Mouse (Mus musculus) left cerebral cortex, postnatal 10 days (tissue): ENCODE measurements around the gene Rita1. TPM values are rescaled to one million over a fixed set of nuclear protein-coding genes. Genes with fewer than 3 reads are reported as not detected.
A peak's percentile ranks its signal among the peaks of the same experiment; 100 is the strongest.

Source experiments
- DNase-seq, 2 experiments: peaks; one replicate each; pipeline ENCODE4 v3.0.0; 2021 to 2022; ENCODE audit warnings: low spot score in 2 of 2, mixed read lengths in 1 of 2; ENCODE audit errors: extremely low spot score in 1 of 2
- intact Hi-C: fragments of 180-260 bp; cut with DNase I; formaldehyde crosslinking; loops from one replicate; pipeline ENCODE4 v1.15.1; 2025
- total RNA-seq, 2 experiments: library from RNA; stranded (reverse); gene quantifications; 2 replicates each; pipeline ENCODE4 v1.2.3; 2021

Gene Rita1
- total RNA-seq, 2 experiments from 2014 or later: 29.5 to 31.2 TPM

DNA sequence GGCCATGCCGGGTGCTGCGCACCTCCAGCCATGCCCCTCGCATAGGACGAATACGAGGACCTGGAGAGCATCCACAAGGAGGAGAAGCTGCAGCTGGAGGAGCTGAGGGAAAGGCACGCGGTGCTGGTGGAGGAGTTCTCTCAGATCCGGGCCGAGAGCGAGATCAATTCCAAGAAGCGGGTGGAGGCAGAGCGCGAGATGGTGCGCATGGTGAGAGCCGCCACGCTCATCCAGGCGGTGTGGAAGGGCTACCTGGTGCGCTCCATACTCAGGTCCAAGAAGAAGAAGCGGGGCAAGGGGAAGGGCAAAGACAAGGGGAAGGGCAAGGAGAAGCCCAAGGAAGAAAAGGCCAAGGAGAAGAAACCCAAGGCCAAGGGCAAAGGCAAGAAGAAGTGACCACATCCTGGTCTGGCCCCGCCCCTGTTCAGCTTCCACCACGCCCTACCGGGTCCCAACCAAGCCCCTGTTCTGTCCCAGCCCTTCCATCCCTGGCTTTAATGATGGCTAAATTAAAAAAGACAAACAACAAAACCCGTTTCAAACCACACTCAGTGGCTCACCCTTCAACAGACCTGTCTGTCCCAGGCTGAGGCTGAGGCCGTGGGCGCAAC is 5.7 kb downstream of the Rita1 start:
- no peak for DNase-seq
- intact Hi-C loops: no loop called here

GRCm38 (mm10) chr5:120605688-120606087 is 6.7 kb downstream of the Rita1 start:
- intact Hi-C loops: loop anchor here (2.0 kb wide), 1 partner anchor 101 kb away; no protein-coding TSS in a partner anchor
- peak; percentile 90 to 91 for DNase-seq

GRCm38 (mm10) chr5:120605241-120605661 is 7.1 kb downstream of the Rita1 start:
- intact Hi-C loops: loop anchor here (2.0 kb wide), 1 partner anchor 100 kb away; no protein-coding TSS in a partner anchor
- DNase-seq: no peak

GRCm38 (mm10) chr5:120604839-120605238 is 7.5 kb downstream of the Rita1 start:
- peak in 1 of 2 experiments; percentile 88 for DNase-seq
- intact Hi-C loops: loop anchor here (2.0 to 5.0 kb wide), 2 partner anchors 100 to 463 kb away; no protein-coding TSS in a partner anchor

DNA sequence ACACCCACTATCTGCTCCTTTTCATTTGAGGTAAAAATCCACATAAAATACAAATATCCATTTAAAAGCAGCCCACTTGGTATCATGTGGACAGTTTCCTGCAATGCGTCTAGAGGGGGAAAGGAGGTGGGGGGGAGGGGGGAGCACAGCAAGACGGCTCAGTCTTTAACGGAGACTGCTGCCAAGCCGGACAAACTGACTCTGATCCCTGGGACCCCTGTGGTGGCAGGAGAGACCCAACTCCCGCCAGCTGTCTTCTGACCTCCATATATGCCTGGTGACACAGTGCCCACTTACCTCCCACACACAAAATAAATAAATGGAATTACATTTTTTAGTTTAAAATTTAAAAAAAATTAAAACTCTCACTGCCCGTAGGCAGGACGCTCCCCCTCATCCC is 8.9 kb downstream of the Rita1 start:
- intact Hi-C loops: loop anchor here (5.0 kb wide), 1 partner anchor 461 kb away; no protein-coding TSS in a partner anchor
- DNase-seq: no peak

GRCm38 (mm10) chr5:120602210-120602609 is 10.2 kb downstream of the Rita1 start:
- intact Hi-C loops: loop anchor here (5.0 kb wide), 1 partner anchor 460 kb away; no protein-coding TSS in a partner anchor
- no peak for DNase-seq

DNA sequence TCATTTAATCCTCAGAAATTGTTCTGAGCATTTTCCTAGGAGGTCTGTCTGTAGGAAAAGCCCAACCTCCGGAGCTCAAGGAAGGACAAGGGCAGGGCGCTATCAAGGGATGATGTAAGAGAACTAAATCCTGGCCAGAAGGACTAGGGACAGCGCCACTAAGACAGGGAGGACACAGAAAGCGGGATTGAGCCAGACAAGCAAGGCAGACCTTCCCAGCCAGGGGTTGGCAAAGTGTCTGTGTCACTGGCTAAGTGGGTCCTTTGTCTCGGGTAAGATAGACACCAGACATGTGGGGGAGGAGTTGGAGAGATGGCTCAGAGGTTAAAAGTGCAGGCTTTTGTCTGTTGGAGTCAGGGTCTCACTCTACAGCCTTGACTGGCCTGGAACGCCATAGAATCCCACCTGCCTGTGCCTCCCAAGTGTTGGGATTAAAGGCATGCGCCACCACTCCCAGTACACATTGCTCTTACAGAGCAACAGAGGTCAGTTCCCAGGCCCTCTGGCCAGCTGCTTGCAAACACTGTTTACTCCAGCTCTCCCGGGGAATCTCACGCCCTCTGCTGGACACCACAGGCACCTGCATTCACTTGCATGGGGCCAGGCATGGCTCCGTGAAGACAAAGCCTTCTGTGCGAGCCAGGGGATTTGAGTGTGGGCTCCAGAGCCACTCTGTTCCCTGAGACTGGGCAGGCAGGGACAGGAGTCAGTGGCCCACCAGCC is 11.3 kb downstream of the Rita1 start:
- no peak for DNase-seq
- intact Hi-C loops: loop anchor here (5.0 kb wide), 1 partner anchor 459 kb away; no protein-coding TSS in a partner anchor

DNA sequence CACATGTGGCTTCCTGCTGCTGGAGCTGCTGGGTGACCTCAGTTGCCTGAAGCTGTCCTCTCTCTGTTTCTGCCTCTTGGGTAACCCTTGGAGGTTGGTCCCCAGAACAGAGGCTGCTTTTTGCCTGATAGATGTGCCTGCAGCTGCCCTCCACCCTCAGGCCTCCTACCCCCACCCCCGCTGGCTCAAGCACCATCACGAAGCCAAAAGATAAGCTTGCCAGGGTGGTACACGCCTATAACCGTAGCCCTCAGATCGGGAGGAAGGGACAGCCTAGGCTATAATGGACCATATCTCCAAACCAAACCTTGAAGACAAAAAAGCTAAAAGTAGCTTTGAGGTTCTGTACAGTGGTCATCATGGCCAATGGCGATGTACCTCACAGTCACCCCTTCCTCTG is 12.8 kb downstream of the Rita1 start:
- no peak for DNase-seq
- intact Hi-C loops: loop anchor here (5.0 kb wide), 1 partner anchor 457 kb away; no protein-coding TSS in a partner anchor

GRCm38 (mm10) chr5:120594485-120594884 is 17.9 kb downstream of the Rita1 start:
- intact Hi-C loops: no loop called here
- no peak for DNase-seq

DNA sequence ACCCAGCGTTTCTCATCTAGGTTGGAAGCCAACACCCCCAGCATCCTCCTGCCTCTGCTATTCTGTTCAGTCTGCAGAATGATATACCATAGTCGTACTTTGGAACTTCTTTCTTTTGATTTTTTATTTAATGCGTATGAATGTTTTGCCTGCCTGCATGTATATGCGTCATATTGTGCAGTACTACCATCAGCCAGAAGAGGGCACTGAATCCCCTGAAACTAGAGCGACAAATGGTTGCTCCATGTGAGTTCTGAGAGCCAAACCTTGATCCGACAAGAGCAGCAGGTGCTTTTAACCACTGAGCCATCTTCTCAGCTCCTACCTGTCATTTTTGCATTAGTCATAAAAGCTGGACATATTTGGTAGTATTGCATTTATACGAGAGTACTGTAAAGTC is 20.2 kb downstream of the Rita1 start:
- intact Hi-C loops: no loop called here
- no peak for DNase-seq

DNA sequence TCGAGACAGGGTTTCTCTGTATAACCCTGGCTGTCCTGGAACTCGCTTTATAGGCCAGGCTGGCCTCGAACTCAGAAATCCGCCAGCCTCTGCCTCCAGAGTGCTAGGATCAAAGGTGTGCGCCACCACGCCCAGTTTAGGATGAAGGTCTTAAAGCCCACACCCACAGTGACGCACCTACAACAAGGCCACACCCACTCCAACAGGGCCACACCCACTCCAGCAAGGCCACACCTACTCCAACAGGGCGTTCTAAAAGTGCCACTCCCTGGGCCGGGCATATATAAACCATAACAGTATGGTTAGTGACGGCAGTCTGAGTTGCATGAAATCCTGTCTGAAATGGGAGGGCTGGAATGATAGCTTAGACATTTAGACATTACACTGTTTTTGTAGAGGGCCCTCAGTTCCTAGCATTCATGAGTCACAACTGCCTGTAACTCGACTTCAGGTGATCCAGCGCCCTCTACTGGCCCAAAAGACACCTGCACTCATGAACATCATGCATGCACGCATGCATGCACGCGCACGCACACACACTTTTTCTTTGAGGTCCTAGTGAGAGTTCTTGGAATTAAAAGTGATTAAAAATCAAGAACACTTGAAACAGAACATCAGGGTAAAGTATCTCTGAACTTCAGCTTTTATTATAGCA is 21.9 kb downstream of the Rita1 start:
- intact Hi-C loops: no loop called here
- no peak for DNase-seq

- intact Hi-C loops: no loop called here
- DNase-seq: peak; percentile 99 to 100
Observed at GRCm38 (mm10) chr5:120588569-120589094, 23.8 kb downstream of the Rita1 start, which contains the start of the genes Tpcn1 and Iqcd. TSS of gene Tpcn1 (minus strand) at chr5:120588673. TSS of gene Iqcd (plus strand) at chr5:120589016.

GRCm38 (mm10) chr5:120587940-120588568 is 24.3 kb downstream of the Rita1 start:
- DNase-seq: no peak
- intact Hi-C loops: no loop called here

- intact Hi-C loops: no loop called here
- DNase-seq: peak in 1 of 2 experiments; percentile 69
Observed at GRCm38 (mm10) chr5:120587616-120587926, 24.8 kb downstream of the Rita1 start.

- intact Hi-C loops: no loop called here
Observed at GRCm38 (mm10) chr5:120586741-120587615, 25.4 kb downstream of the Rita1 start.

DNA sequence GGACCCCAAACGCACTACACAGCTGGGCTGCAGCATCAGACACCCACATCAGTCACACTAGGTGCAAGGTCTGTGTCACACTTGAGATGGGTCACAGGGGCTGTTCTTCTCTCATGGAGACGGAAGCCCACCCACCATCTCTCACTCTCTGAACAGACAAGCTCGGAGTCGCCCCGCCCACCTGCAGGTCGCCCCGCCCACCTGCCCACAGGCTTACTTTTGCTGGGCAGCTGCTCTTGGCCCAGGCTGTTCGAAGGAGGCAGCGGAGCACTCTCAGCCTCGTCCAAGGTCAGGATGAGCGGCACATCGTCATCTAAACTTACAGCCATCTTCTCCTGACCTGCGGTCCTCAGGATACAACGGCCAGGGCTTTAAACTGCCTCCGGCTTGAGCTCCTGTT is 27.4 kb downstream of the Rita1 start:
- intact Hi-C loops: no loop called here
- DNase-seq: no peak

More at GRCm38 (mm10) chr5:120586741-120587615, 25.4 kb downstream of the Rita1 start:
- DNase-seq: peak in 1 of 2 experiments; percentile 64

GRCm38 (mm10) chr5:120583511-120583910 is 28.9 kb downstream of the Rita1 start:
- intact Hi-C loops: no loop called here
- no peak for DNase-seq

- DNase-seq: no peak
- intact Hi-C loops: no loop called here
Observed at GRCm38 (mm10) chr5:120582002-120582401, 30.4 kb downstream of the Rita1 start.
